Mouse (Mus musculus) left cerebral cortex, postnatal 36 days (tissue): ENCODE measurements around the gene Tnni2. TPM values are rescaled to one million over a fixed set of nuclear protein-coding genes. Genes with fewer than 3 reads are reported as not detected.
"Not testable (repeated sequence)": the region's sequence is repeated elsewhere in the genome, so short reads cannot be mapped to it uniquely, and the experiment has no call there.

Experiments
- DNase-seq, 2 experiments: peaks; one replicate each; pipeline ENCODE4 v3.0.0; 2021 to 2022; ENCODE audit warnings: low spot score in 2 of 2, mixed read lengths in 1 of 2
- intact Hi-C: fragments of 180-260 bp; cut with DNase I; formaldehyde crosslinking; loops from one replicate; pipeline ENCODE4 v1.15.1; 2025
- total RNA-seq, 2 experiments: library from RNA; stranded (reverse); gene quantifications; 2 replicates each; pipeline ENCODE4 v1.2.3; 2021

The Tnni2 gene
- under 1 TPM in 1 of 2 experiments, not detected in 1; 0.69 TPM for total RNA-seq

DNA sequence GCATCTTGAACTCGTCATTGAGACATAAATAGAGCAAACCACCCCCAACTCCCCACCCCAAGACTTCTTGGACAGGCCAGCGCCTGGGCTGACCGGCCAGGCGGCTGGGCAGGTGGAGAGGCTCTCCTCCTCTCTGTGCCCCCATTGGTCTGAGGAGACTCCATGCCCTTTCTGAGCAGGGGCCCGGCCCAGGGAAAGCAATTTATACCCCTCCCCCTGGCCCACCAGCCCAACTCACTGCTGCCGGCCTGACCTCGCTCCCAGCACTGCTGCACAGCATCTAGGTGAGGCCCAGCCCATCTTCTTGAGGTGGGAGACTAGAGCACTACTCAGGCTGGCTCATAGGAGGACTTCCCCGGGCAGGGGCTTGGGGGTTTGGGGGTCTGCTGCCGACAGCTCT, at the start of gene Tnni2:
Tnni2 (plus strand) TSS at position 224 of the 400 bp plus-strand sequence.
- intact Hi-C loops = loop anchor here (5.0 kb wide), 2 partner anchors 36 to 96 kb away; no protein-coding TSS in a partner anchor
- no peak for DNase-seq

- intact Hi-C loops = no loop called here
- DNase-seq = no peak
Measured at GRCm38 (mm10) chr7:142393191-142393590, 48.4 kb upstream of the Tnni2 start.

DNA sequence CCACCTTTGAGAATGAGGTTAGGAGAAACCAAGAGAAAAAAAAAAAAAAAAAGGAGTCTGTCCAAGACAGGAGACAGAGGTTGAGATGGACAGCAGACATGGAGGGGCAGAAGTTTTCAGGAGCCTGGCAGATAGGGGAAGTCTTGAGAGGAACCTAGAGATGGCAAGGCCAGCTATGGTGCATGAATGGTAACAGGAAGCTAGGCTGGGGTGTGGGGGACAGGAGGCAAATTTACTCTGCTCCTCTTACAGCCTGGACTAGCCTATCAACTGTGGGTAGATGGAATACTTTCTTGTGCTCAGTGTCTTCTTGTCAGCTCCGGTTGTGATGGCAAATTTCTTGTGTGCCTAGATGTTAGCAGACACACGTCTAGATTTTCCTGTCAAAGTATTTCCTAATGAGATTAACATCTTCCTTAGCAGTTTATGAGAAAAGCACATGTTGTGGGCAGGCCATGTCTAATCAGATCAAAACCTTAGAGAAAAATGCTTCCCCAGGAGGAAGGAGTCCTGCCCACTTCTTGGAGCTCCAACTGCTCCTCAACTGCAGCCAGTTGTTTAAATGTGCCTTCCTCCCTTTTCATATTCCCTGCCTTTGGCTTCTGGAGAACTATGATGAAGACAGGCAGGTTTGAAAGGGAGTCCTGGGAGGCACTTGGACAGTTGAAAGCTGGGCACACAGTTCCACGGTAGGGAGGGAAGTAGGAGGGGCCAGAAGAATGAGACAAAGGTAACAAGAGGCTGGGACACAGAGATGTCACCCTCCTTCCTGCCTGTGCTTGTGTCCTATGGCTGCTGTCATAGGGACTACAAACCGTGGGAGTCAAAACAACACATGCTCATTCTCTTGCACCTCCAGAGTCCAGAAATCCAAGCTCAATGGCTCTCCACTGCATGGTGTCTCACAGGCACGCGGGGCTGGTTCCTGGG, 47.1 kb upstream of the Tnni2 start:
- no peak for DNase-seq
- intact Hi-C loops = no loop called here

DNA sequence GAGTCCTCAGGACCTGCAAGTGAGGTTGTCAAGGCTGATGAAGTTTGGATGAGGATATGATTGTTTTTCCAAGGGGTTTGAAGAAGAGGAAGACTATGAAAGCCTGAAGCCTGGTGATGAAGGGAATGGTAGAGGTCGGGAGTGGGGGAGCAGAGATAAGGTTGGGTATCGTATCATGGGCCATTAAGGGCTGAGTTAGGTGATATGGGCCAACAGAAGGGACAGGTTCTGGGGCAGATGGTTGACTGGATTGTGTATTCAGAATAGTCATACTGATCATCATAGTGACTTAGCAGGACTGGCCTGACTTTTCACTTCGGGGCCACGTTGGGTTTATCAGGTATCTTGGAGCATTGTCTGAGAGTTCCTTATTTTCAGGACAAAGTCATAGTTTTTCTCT, 46.1 kb upstream of the Tnni2 start:
- no peak for DNase-seq
- intact Hi-C loops = no loop called here

- intact Hi-C loops = no loop called here
- DNase-seq = no peak
Measured at GRCm38 (mm10) chr7:142396611-142397010, 45.0 kb upstream of the Tnni2 start.

DNA sequence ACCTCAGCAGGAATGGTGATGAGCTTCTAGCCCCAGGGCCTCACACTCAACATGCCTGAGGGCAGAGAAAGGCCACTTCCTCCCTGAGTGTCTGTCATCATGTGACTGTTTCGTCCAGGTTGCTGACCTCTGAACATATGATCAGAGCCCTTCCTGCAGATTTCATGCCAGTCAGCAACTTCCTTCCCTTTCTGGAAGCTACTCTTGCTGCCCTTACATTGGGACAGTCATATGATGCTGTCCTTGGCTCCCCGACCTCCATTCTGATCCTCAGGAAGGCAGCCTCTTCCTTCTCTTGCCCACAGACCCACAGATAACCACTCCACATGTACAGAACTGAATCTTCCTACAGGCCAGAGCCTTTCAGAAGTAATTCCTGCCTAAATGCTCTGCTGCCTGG, 43.6 kb upstream of the Tnni2 start:
- intact Hi-C loops = no loop called here
- no peak for DNase-seq

DNA sequence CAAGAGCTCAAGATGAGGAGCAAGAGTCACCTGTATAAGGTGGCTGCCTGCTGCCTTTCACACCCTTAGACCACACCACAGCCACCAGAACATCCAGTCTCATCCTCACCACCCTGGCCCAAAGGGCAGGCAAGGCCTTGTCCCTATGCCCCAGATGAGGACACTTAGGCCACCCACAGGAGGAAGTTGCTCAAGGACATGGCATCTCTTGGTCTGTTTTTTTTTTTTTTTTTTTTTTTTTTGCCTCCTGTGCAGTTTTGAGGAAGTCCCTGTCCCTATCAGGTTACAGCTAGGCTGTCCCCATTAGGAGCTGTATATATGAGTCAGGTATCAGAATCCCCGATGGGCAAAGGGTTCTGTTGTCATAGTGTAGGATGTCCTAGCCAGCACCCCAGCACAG, 42.4 kb upstream of the Tnni2 start:
- DNase-seq = no peak
- intact Hi-C loops = no loop called here

DNA sequence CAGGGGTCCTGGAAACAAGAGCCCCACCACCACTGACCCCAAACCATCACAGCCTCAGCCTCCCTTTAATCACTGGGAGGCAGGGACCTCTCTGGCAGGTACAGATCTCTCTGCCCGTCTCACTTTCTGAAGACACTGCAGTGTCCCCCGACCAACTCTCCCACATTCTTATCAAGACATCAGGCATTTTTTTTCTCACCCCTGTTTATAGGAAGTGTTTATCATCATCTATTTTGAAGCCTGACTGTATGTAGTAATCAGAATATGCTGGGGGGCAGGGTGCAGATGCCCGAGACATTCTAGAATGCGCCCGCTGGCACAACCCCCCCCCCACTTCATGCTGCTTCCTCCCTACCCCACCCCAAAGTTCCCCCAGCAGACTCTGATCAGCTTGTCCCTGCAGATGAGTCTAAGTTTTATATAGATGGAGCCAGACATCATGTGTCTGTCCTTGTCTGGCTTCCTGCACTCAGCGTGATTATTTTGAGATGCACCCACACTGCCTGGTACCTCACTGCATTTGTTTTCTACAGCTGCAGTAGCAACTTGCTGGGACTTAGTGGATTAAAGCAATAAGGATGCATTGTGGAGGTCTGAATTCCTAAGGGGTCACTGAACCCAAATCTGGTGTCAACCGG, 41.4 kb upstream of the Tnni2 start:
- DNase-seq = peak in 1 of 2 experiments; percentile 29
- intact Hi-C loops = no loop called here

DNA sequence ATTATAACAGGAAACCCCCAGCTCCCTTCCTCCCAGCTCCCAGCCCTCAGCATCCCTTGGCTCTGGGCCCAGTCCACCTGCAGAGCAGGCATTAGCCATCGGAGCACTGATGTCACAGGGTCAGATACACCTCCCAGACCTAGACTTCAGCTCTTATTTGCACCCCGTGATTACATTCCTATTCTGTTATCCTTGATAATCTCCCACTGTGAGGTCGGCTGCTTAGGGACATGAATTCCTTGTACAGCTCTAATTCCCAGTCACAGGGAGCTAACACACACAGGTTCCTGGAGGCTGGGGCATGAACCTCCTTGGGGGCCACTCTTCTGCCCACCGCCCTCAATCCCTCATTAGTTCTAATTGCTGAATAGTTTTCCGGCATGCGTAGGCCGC, 40.9 kb upstream of the Tnni2 start:
- DNase-seq = no peak
- intact Hi-C loops = no loop called here

- no peak for DNase-seq
- intact Hi-C loops = no loop called here
Measured at GRCm38 (mm10) chr7:142403591-142403990, 38.0 kb upstream of the Tnni2 start.

- intact Hi-C loops, DNase-seq: not testable (repeated sequence)
Measured at GRCm38 (mm10) chr7:142405134-142405533, 36.5 kb upstream of the Tnni2 start.

- intact Hi-C loops = no loop called here
- no peak for DNase-seq
Measured at GRCm38 (mm10) chr7:142407935-142408334, 33.7 kb upstream of the Tnni2 start.

- intact Hi-C loops = no loop called here
- DNase-seq = no peak
Measured at GRCm38 (mm10) chr7:142408686-142409085, 32.9 kb upstream of the Tnni2 start.

- DNase-seq = no peak
- intact Hi-C loops = no loop called here
Measured at GRCm38 (mm10) chr7:142409603-142410002, 32.0 kb upstream of the Tnni2 start.

DNA sequence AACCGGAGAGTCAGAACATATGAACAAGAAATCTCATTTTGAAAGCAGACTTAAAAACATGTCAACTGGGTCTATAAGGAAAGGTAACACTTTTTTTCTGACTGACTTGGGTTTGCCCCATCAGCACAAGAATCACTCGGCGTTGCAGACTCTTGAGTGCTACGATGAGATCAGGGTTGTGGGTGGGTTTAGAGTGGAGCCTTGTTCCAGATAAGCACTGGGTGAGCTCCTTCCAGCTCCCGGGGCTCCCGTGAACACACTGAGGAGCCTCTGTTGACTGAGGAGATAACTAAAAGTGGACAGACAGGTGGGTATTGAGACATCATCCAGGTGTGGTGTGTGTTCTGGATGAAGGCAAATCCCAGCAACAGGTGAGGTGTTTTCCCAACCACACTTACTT, 28.3 kb upstream of the Tnni2 start:
- intact Hi-C loops = no loop called here

GRCm38 (mm10) chr7:142415314-142415713, 26.3 kb upstream of the Tnni2 start:
- intact Hi-C loops = no loop called here

More for the DNA sequence above, 28.3 kb upstream of the Tnni2 start:
- DNase-seq = no peak

DNA sequence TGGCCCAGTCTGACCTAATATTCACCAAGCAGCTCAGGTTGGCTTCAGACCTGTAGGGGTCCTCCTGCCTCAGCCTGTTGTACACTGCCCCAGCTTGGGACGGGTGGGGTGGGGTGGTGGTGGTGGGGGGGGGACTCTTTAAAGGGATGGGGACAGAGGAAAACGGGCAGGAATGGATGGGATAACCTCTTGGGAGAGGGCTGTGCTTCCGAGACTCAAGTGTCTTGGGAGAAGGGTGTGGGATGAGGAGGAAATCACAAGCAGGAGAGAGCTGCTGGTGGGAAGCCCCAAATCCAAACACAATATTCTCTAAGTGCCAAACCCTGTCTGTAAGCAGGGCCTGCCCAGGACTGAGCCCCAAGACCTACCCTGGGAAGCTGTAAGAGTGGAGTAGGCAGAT, 25.4 kb upstream of the Tnni2 start:
- no peak for DNase-seq
- intact Hi-C loops = no loop called here

More at GRCm38 (mm10) chr7:142415314-142415713, 26.3 kb upstream of the Tnni2 start:
- DNase-seq = no peak

DNA sequence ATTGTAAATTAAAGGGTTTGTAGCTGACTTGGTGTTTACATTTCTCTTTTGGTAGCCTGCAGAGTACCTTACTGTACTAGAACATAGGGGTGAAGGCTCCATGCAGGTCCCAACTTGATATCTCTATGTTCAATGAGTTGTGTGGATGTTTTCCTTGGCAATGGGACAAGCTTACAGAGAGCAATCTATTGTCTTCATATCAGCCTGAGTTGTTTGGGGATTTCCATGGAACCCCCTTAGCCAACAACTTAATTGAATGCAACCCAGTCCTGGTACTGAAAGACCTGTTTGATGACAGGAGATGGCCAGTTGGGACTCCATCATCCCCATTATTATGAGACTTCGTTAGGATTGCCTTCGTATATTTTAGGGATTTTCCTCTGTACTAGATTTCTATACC, 23.6 kb upstream of the Tnni2 start:
- DNase-seq = no peak
- intact Hi-C loops = no loop called here

DNA sequence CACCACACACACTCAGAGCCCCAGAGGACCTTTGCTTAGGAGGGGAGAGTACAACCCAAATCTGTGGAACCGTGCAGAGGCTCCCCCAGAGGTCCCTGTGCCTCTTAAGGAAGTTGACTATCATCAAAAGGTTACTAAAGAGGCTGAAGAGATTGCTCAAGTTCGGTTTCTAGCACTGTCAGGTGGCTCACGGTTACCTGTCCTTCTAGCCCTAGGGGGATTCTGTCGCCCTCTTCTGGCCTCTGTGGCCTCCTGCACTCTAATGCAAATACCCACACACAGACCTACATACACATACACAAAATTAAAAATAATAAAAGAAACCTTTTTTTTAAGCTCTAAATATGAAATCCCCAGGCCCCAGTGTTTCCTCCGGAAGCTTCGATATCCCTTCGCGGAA, 22.9 kb upstream of the Tnni2 start:
- intact Hi-C loops = no loop called here
- DNase-seq = no peak

GRCm38 (mm10) chr7:142419887-142420286, 21.7 kb upstream of the Tnni2 start:
- intact Hi-C loops = no loop called here

DNA sequence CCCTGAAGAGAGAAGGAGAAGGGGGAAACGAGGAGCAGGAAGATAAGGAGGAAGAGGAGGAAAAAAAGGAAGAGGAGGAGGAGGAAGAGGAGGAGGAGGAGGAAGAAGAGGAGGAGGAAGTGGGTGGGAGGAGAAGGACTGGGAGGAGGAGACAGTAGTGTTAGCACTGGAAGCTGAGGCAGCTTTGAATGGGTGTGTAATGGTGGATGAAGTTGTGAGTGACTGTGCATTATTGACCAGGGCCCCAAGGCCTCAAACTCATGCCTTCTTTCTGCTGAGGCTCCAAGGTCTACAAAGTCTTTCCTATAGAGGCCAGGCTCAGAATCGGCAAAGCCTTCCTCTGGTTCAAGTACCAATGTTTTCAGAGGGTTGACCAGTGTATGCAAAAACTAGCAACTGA, 19.8 kb upstream of the Tnni2 start:
- no peak for DNase-seq
- intact Hi-C loops = no loop called here

More at GRCm38 (mm10) chr7:142419887-142420286, 21.7 kb upstream of the Tnni2 start:
- DNase-seq = no peak
